Mouse (Mus musculus) frontal cortex, postnatal 25 days (tissue): Measurements from ENCODE around the gene Trip11.

Source experiments
- DNase-seq, 2 experiments: peaks; one replicate each; pipeline ENCODE4 v3.0.0; 2022; ENCODE audit warnings: low spot score in 2 of 2

Trip11 gene

GRCm38 (mm10) chr12:101821596-101821995 is 91.5 kb downstream of the Trip11 start:
- DNase-seq, result no peak

GRCm38 (mm10) chr12:101819570-101819969 is 93.5 kb downstream of the Trip11 start:
- DNase-seq, result no peak

GRCm38 (mm10) chr12:101818608-101819370 is 94.3 kb downstream of the Trip11 start, which contains the start of gene Fbln5:
Gene Fbln5, minus strand, starts transcription at chr12:101819055.
- no peak for DNase-seq

- no peak for DNase-seq
These were observed 94.8 kb downstream of the Trip11 start for GRCm38 (mm10) chr12:101818246-101818607.

GRCm38 (mm10) chr12:101816810-101817209 is 96.3 kb downstream of the Trip11 start:
- DNase-seq, result no peak

- DNase-seq, result no peak
These were observed 97.3 kb downstream of the Trip11 start for GRCm38 (mm10) chr12:101815796-101816195.

- DNase-seq, result no peak
These were observed 98.6 kb downstream of the Trip11 start for GRCm38 (mm10) chr12:101814423-101814822.

GRCm38 (mm10) chr12:101811181-101811580 is 101.9 kb downstream of the Trip11 start:
- DNase-seq, result no peak

GRCm38 (mm10) chr12:101810515-101810914 is 102.6 kb downstream of the Trip11 start:
- no peak for DNase-seq

- no peak for DNase-seq
These were observed 105.7 kb downstream of the Trip11 start for GRCm38 (mm10) chr12:101807400-101807799.

GRCm38 (mm10) chr12:101802445-101802844 is 110.6 kb downstream of the Trip11 start:
- no peak for DNase-seq

- DNase-seq, result no peak
These were observed 111.3 kb downstream of the Trip11 start for GRCm38 (mm10) chr12:101801744-101802143.

- no peak for DNase-seq
These were observed 112.0 kb downstream of the Trip11 start for GRCm38 (mm10) chr12:101801051-101801450.

GRCm38 (mm10) chr12:101798189-101798922 is 114.7 kb downstream of the Trip11 start:
- DNase-seq, result no peak

GRCm38 (mm10) chr12:101794458-101794857 is 118.6 kb downstream of the Trip11 start:
- no peak for DNase-seq

GRCm38 (mm10) chr12:101793221-101793621 is 119.8 kb downstream of the Trip11 start:
- no peak for DNase-seq

- DNase-seq, result no peak
These were observed 120.4 kb downstream of the Trip11 start for GRCm38 (mm10) chr12:101792684-101793083.

GRCm38 (mm10) chr12:101789767-101790166 is 123.3 kb downstream of the Trip11 start:
- no peak for DNase-seq

- DNase-seq, result no peak
These were observed 123.8 kb downstream of the Trip11 start for GRCm38 (mm10) chr12:101789250-101789649.
